Mouse (Mus musculus) testis, postnatal 10 days (tissue): ENCODE data around the gene Furin.
A peak's percentile ranks its signal among the peaks of the same experiment; 100 is the strongest.

ENCODE experiments used
- DNase-seq: peaks from one replicate; pipeline ENCODE4 v3.0.0; 2021; ENCODE audit warnings: low spot score

The Furin gene

GRCm38 (mm10) chr7:80426363-80426762, 21.1 kb upstream of the Furin start:
- no peak for DNase-seq

- DNase-seq: no peak
Observed at GRCm38 (mm10) chr7:80424722-80425121, 19.5 kb upstream of the Furin start.

GRCm38 (mm10) chr7:80422759-80423480, 17.7 kb upstream of the Furin start:
- peak; percentile 62 for DNase-seq

GRCm38 (mm10) chr7:80421576-80421975, 16.3 kb upstream of the Furin start:
- no peak for DNase-seq

GRCm38 (mm10) chr7:80420586-80420985, 15.3 kb upstream of the Furin start:
- no peak for DNase-seq

- no peak for DNase-seq
Observed at GRCm38 (mm10) chr7:80419278-80419677, 14.0 kb upstream of the Furin start.

- no peak for DNase-seq
Observed at GRCm38 (mm10) chr7:80418036-80418435, 12.8 kb upstream of the Furin start.

- DNase-seq: no peak
Observed at GRCm38 (mm10) chr7:80417601-80418000, 12.4 kb upstream of the Furin start.

- DNase-seq: no peak
Observed at GRCm38 (mm10) chr7:80416969-80417368, 11.7 kb upstream of the Furin start.

GRCm38 (mm10) chr7:80414303-80414855, 9.1 kb upstream of the Furin start:
- DNase-seq: no peak

GRCm38 (mm10) chr7:80413512-80414302, 8.5 kb upstream of the Furin start:
- no peak for DNase-seq

GRCm38 (mm10) chr7:80412781-80413180, 7.5 kb upstream of the Furin start:
- no peak for DNase-seq

GRCm38 (mm10) chr7:80412279-80412678, 7.0 kb upstream of the Furin start:
- DNase-seq: no peak

- DNase-seq: no peak
Observed at GRCm38 (mm10) chr7:80410380-80410779, 5.1 kb upstream of the Furin start.

GRCm38 (mm10) chr7:80407712-80408111, 2.5 kb upstream of the Furin start:
- no peak for DNase-seq

GRCm38 (mm10) chr7:80406186-80406585, 950 bp upstream of the Furin start:
- no peak for DNase-seq

GRCm38 (mm10) chr7:80404101-80404894, 938 bp downstream of the Furin start:
- no peak for DNase-seq

- peak; percentile 85 for DNase-seq
Observed at GRCm38 (mm10) chr7:80403551-80403950, 1.7 kb downstream of the Furin start.

- peak; percentile 85 for DNase-seq
Observed at GRCm38 (mm10) chr7:80402651-80403321, 2.5 kb downstream of the Furin start.

- peak; percentile 71 for DNase-seq
Observed at GRCm38 (mm10) chr7:80401860-80402641, 3.2 kb downstream of the Furin start.
